Comparison of ENCODE assay signal across 8 mouse cellular contexts in the genomic region with DNA sequence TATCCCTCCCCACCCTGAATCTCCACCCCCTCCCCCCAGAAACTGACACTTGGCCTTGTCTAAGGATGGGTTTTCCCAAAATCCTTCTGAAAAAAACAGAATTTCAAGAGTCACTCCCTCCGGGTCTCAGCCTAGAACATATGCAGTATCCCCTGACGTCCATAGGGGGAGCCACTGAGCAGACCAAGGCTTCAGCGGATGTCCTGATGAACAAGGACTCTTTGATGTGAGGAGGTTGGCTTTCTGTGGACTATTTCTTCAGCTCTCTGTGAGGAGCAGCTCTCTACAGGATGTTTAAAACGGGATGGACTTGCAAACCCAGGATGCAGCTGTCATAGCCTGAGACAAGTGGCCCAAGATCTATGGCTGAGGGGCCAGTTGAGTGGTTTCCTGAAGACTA. TPM values are rescaled to one million over a fixed set of nuclear protein-coding genes. Genes with fewer than 3 reads are reported as not detected.
A peak's percentile ranks its signal among the peaks of the same experiment; 100 is the strongest.
DNase-seq lines count a peak whose midpoint lies in the region; ATAC-seq and TF ChIP-seq lines count a peak whose summit lies in the region.

No protein-coding gene starts in this region.

- ATAC-seq in midbrain, embryonic 12.5 days (ENCODE audit: low FRiP score, low read depth), result no peak
- ATAC-seq in erythroid progenitor cell, adult 5-6 weeks (replicated peaks; ENCODE audit: low FRiP score, poor library complexity, severe bottlenecking), result no peak
- no peak for ATAC-seq in frontal cortex, adult (ENCODE audit: low TSS enrichment)

- TF ChIP-seq RAD21 in MEL (IDR thresholded peaks at IDR 0.05; ENCODE audit: low read depth, low read length), result peak; percentile 4

- H3K9ac ChIP-seq in MEL (ENCODE audit: control insufficient read depth, low read depth, low read length, poor library complexity, severe bottlenecking), result no peak overlapping the region
- no peak overlapping the region for H3K9ac ChIP-seq in midbrain, embryonic 12.5 days (replicated peaks)

- no peak overlapping the region for H3K4me3 ChIP-seq in kidney, adult 2 months (ENCODE audit: insufficient read depth, low read depth, low read length)
- no peak overlapping the region for H3K4me3 ChIP-seq in MEL (ENCODE audit: control insufficient read depth in 1 of 2, insufficient read depth in 1 of 2, low read depth in 2 of 2, low read length in 2 of 2)
- no peak overlapping the region for H3K4me3 ChIP-seq in midbrain, embryonic 12.5 days

- H3K9me3 ChIP-seq in MEL (replicated peaks; ENCODE audit: insufficient read depth, low read length), result no peaks in the 10 kb centered on the region
- no peaks in the 10 kb centered on the region for H3K9me3 ChIP-seq in midbrain, embryonic 12.5 days

- no peaks in the 10 kb centered on the region for H3K27me3 ChIP-seq in kidney, adult 2 months (replicated peaks; ENCODE audit: control insufficient read depth, insufficient read depth, low read length)
- H3K27me3 ChIP-seq in MEL (ENCODE audit: control insufficient read depth in 1 of 2, insufficient read depth in 2 of 2, low read length in 2 of 2), result no peaks in the 10 kb centered on the region; a peak in 2 of 4 replicates
- 0 out of 2 replicates have a peak, but pooled peaks cover 3% of the 10 kb centered on the region for H3K27me3 ChIP-seq in midbrain, embryonic 12.5 days

- DNase-seq in kidney, adult 2 months, result peak; percentile 16
- DNase-seq in kidney, adult 11 months, result no peak
- DNase-seq in MEL (ENCODE audit: low read depth, low spot score), result peak; percentile 40
- DNase-seq in forelimb bud, embryonic 11.5 days (ENCODE audit: low read depth, low spot score), result peak; percentile 27
- no peak for DNase-seq in urinary bladder, postnatal 36 days (ENCODE audit: low spot score in 2 of 2)

- no peak overlapping the region for H3K27ac ChIP-seq in kidney, adult 2 months (ENCODE audit: insufficient read depth, low read depth, low read length)
- no peak overlapping the region for H3K27ac ChIP-seq in MEL (ENCODE audit: control insufficient read depth, low read depth, low read length)
- peak overlapping the region; percentile 64 for H3K27ac ChIP-seq in midbrain, embryonic 12.5 days (replicated peaks)

- 23% methylated on average over 4 of the region's 4 CpGs for WGBS in kidney, adult 2 months
- 31% methylated on average over 4 of the region's 4 CpGs for WGBS in midbrain, embryonic 12.5 days

- H3K4me2 ChIP-seq in midbrain, embryonic 12.5 days (replicated peaks), result no peak overlapping the region

- TF ChIP-seq POLR2A in kidney, adult 2 months (IDR thresholded peaks at IDR 0.05; ENCODE audit: low read depth, low read length), result no peak
- no peak for TF ChIP-seq POLR2A in MEL (IDR thresholded peaks at IDR 0.05; ENCODE audit: control insufficient read depth in 1 of 2, insufficient read depth in 1 of 2, low read depth in 1 of 2, low read length in 2 of 2, poor library complexity in 1 of 2)

- no peaks in the 10 kb centered on the region for H3K79me2 ChIP-seq in MEL (ENCODE audit: control insufficient read depth, insufficient read depth, low read length, poor library complexity)

- TF ChIP-seq EP300 in MEL (IDR thresholded peaks at IDR 0.05; ENCODE audit: low read depth in 1 of 2, low read length in 2 of 2), result no peak

- no peaks in the 10 kb centered on the region for H3K4me1 ChIP-seq in kidney, adult 2 months (ENCODE audit: control insufficient read depth, insufficient read depth, low read length)
- H3K4me1 ChIP-seq in MEL (ENCODE audit: control insufficient read depth in 1 of 2, insufficient read depth in 2 of 2, low read length in 2 of 2), result no peaks in the 10 kb centered on the region
- H3K4me1 ChIP-seq in midbrain, embryonic 12.5 days, result peaks cover 30% of the 10 kb centered on the region

- no peaks in the 10 kb centered on the region for H3K36me3 ChIP-seq in kidney, adult 2 months (ENCODE audit: control insufficient read depth, insufficient read depth, low read length)
- no peaks in the 10 kb centered on the region for H3K36me3 ChIP-seq in MEL (ENCODE audit: control insufficient read depth in 1 of 2, insufficient read depth in 2 of 2, low read length in 2 of 2)
- H3K36me3 ChIP-seq in midbrain, embryonic 12.5 days, result no peaks in the 10 kb centered on the region

- TF ChIP-seq CTCF in kidney, adult 2 months (conservative IDR thresholded peaks at IDR 0.05; ENCODE audit: insufficient read depth, insufficient read length, low read depth, low read length), result peak; percentile 57
- TF ChIP-seq CTCF in MEL (IDR thresholded peaks at IDR 0.05 in 2 of 3, conservative IDR thresholded peaks at IDR 0.05 in 1 of 3; ENCODE audit: control insufficient read depth in 1 of 3, insufficient read depth in 1 of 3, low read depth in 2 of 3, low read length in 3 of 3, poor library complexity in 1 of 3, severe bottlenecking in 1 of 3), result peak; percentile 64 to 96 (median 80)

TF ChIP-seq in MEL, 35 proteins besides CTCF, POLR2A, EP300 and RAD21:
- TF ChIP-seq SMC3 (IDR thresholded peaks at IDR 0.05; ENCODE audit: low read depth, low read length), result peak; percentile 32; the same call in 1 of the 2 replicates
- no peak for TF ChIP-seq ZC3H11A (IDR thresholded peaks at IDR 0.05; ENCODE audit: low read depth, low read length)
- TF ChIP-seq TCF12 (IDR thresholded peaks at IDR 0.05; ENCODE audit: low read depth, low read length), result no peak

RNA-seq across cellular contexts. Expression of a gene that starts 53.1 kb away (rescaled TPM):
- polyA plus RNA-seq in kidney, adult 2 months (2012; rRNA removed), result 0.48 and 0.62 TPM in 2 replicates
- total RNA-seq in MEL (2012; rRNA removed), result 0.20 TPM in 1 of 2 replicates, not detected in the other
- polyA plus RNA-seq in MEL (2012; ENCODE audit: insufficient read depth in 1 of 2, insufficient read length in 2 of 2, low read depth in 1 of 2, low replicate concordance in 2 of 2, missing spikeins in 1 of 2), result under 1 TPM in 1 of 2 experiments, not detected in 1; 0.67 TPM
- 3.7 and 4.1 TPM in 2 replicates for polyA plus RNA-seq in midbrain, embryonic 12.5 days (2016; fragmentation: Nextera tagmentation; extraction: Ambion mirVana)
- not detected in 2 replicates for total RNA-seq in erythroid progenitor cell, adult 5-6 weeks (2015; ENCODE audit: low replicate concordance)
- not detected in 2 replicates for total RNA-seq in erythroid progenitor cell, adult 5-6 weeks (2017; ENCODE audit: low replicate concordance)

Comparison
In these comparisons a context has a peak if more than half of its experiments do, and no peak if none do; other contexts are left out.
1. DNase-seq: peak in kidney, adult 2 months (single experiment), MEL (single experiment) and forelimb bud, embryonic 11.5 days (single experiment); none in kidney, adult 11 months (single experiment) and urinary bladder, postnatal 36 days (0 of 2).